Mouse (Mus musculus): ENCODE data around the gene Tbx10.

DNA sequence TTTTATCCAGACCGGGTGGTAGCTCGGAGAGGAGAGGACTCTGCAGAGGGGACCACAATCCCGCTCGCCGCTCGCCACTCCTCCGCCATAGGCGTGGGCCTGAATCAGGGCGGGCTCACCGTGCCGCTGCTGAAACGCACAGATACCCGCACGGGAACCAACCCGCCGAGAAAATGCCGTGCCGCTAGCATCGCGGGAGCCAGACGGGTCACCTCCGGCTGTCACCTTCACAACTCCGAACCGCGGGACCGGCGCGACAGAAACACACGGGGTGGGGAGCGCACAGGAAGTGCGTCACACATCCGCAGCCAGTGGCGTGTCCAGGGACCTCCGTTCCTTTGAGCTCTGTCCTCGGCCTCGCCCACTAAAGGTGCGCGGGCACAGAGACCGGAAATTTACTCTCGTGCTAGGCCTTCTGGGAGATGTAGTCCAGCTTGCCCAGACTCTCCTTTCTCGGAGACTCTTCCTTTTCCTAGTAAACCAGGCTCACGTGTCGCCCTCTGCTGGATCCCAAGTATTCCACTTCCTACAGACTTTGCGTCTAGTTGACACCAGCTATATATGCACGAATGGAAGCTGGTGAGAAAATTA, 20.0 kb downstream of the Tbx10 start, which contains the start of gene Ndufv1:
- peak; percentile 59 for TF ChIP-seq CTCF (conservative IDR thresholded peaks at IDR 0.05; ENCODE audit: low read length)
- no peak for TF ChIP-seq POU5F1 (IDR thresholded peaks at IDR 0.05; ENCODE audit: borderline replicate concordance, low read length)

Measured in E14TG2a.4 (cell line).